Mouse (Mus musculus) stomach, embryonic 15.5 days (tissue): ENCODE measurements around the gene Nr5a2. TPM values are rescaled to one million over a fixed set of nuclear protein-coding genes. Genes with fewer than 3 reads are reported as not detected.
A peak's percentile ranks its signal among the peaks of the same experiment; 100 is the strongest.

Experiments
- ATAC-seq: fragments of 200-750 bp; cut with Nextera tagmentation; 2 replicates; pipeline ENCODE4 v1.8.0; 2017; ENCODE audit warnings: low read depth, moderate number of reproducible peaks, moderate TSS enrichment; ENCODE audit not compliant: insufficient read depth, low FRiP score
- H3K27ac ChIP-seq: fragments of 300-500 bp; sonication (generic); 2 replicates; pipeline ENCODE4 v1.5.1; 2015; ENCODE audit warnings: mild to moderate bottlenecking, inconsistent platforms
- H3K27me3 ChIP-seq: fragments of 300-500 bp; sonication (generic); replicated peaks from 2 replicates; pipeline ENCODE4 v1.6.1; 2015; ENCODE audit warnings: inconsistent platforms
- H3K36me3 ChIP-seq: fragments of 300-500 bp; sonication (generic); 2 replicates; pipeline ENCODE4 v1.6.1; 2015; ENCODE audit warnings: inconsistent platforms
- H3K4me1 ChIP-seq: fragments of 300-500 bp; sonication (generic); 2 replicates; pipeline ENCODE4 v1.6.1; 2015; ENCODE audit warnings: inconsistent platforms
- H3K4me2 ChIP-seq: fragments of 300-500 bp; sonication (generic); 2 replicates; pipeline ENCODE4 v1.6.1; 2015; ENCODE audit warnings: mild to moderate bottlenecking, inconsistent platforms
- H3K4me3 ChIP-seq: fragments of 300-500 bp; sonication (generic); replicated peaks from 2 replicates; pipeline ENCODE4 v1.5.1; 2015; ENCODE audit warnings: inconsistent platforms
- H3K9ac ChIP-seq: fragments of 300-500 bp; sonication (generic); 2 replicates; pipeline ENCODE4 v1.6.1; 2015; ENCODE audit warnings: inconsistent platforms
- H3K9me3 ChIP-seq: fragments of 300-500 bp; sonication (generic); 2 replicates; pipeline ENCODE4 v1.6.1; 2016; ENCODE audit warnings: inconsistent platforms
- WGBS: fragments of 180-500 bp; shearing (Covaris S2); methylation state at CpG from one replicate; pipeline ENCODE4 v1.1.7; 2015; 5-methylcytosine and 5-hydroxymethylcytosine counted together
- polyA plus RNA-seq: library from polyadenylated mRNA; unstranded; fragments of >200 nt; fragmentation: Nextera tagmentation; extraction: Ambion mirVana; gene quantifications from 2 replicates; pipeline ENCODE4 v1.2.1, GENCODE M21; 2015

The Nr5a2 gene
- polyA plus RNA-seq, 1 experiment from 2014 or later: 6.3 TPM

- Histone ChIP-seq H3K9me3 (no peaks in the 10 kb centered on the region), H3K9ac (no peak overlapping the region), H3K27ac (no peak overlapping the region), H3K4me2 (no peak overlapping the region), H3K4me3 (no peak overlapping the region), H3K4me1 (no peaks in the 10 kb centered on the region; the same call in 1 of the 2 replicates), H3K27me3 (no peaks in the 10 kb centered on the region), H3K36me3 (no peaks in the 10 kb centered on the region)
- no peak for ATAC-seq
- WGBS: 64% methylated on average over 9 of the region's 9 CpGs
These were observed 32.8 kb downstream of the Nr5a2 start for GRCm38 (mm10) chr1:136927428-136927827.

GRCm38 (mm10) chr1:136926026-136926425 is 34.2 kb downstream of the Nr5a2 start:
- Histone ChIP-seq H3K9ac (no peak overlapping the region), H3K4me1 (no peaks in the 10 kb centered on the region; the same call in 1 of the 2 replicates), H3K4me2 (no peak overlapping the region), H3K36me3 (no peaks in the 10 kb centered on the region), H3K27ac (no peak overlapping the region), H3K4me3 (no peak overlapping the region), H3K9me3 (no peaks in the 10 kb centered on the region), H3K27me3 (no peaks in the 10 kb centered on the region)
- no peak for ATAC-seq
- 15% methylated on average over 3 of the region's 3 CpGs for WGBS

GRCm38 (mm10) chr1:136920089-136920488 is 40.2 kb downstream of the Nr5a2 start:
- H3K9me3 ChIP-seq: no peaks in the 10 kb centered on the region
- H3K4me2 ChIP-seq: no peak overlapping the region
- whole genome bisulfite sequencing: 83% methylated on average over 4 of the region's 4 CpGs
- no peak overlapping the region for H3K9ac ChIP-seq
- H3K4me3 ChIP-seq: no peak overlapping the region
- no peaks in the 10 kb centered on the region for H3K4me1 ChIP-seq
- no peak overlapping the region for H3K27ac ChIP-seq
- H3K27me3 ChIP-seq: no peaks in the 10 kb centered on the region
- H3K36me3 ChIP-seq: no peaks in the 10 kb centered on the region
- no peak for ATAC-seq

DNA sequence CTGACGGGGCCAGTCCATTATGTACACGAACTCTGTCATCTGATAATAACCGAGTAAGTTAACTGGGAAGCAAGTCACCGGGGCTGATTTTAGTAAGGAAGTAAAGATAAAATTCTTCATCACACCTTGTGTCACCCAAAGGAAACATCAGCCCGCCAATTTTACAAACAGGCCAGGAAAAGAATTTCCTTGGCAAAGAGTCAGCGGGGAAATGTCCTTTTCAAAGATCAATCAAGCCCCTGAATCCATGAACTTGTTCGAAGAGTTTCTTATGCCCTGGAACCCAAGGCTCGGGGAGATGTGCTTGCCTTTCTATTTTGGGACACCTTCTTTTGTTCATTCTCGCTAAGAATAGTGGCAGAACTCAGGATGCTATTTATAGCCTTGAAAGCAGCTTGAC is 41.5 kb downstream of the Nr5a2 start:
- H3K4me3 ChIP-seq: no peak overlapping the region
- no peaks in the 10 kb centered on the region for H3K9me3 ChIP-seq
- no peak overlapping the region for H3K27ac ChIP-seq
- no peak overlapping the region for H3K4me2 ChIP-seq
- ATAC-seq: no peak
- no peaks in the 10 kb centered on the region for H3K4me1 ChIP-seq
- H3K27me3 ChIP-seq: no peaks in the 10 kb centered on the region
- 36% methylated on average over 9 of the region's 9 CpGs for WGBS
- H3K36me3 ChIP-seq: no peaks in the 10 kb centered on the region
- H3K9ac ChIP-seq: no peak overlapping the region

- Histone ChIP-seq H3K36me3 (no peaks in the 10 kb centered on the region), H3K27me3 (no peaks in the 10 kb centered on the region), H3K27ac (0 out of 2 replicates have a peak overlapping the region, but pooled peaks have one; percentile 23), H3K4me2 (no peak overlapping the region), H3K4me1 (0 out of 2 replicates have a peak, but pooled peaks cover 3% of the 10 kb centered on the region), H3K4me3 (no peak overlapping the region), H3K9ac (no peak overlapping the region), H3K9me3 (no peaks in the 10 kb centered on the region)
- no peak for ATAC-seq
- WGBS: 43% methylated on average over 11 of the region's 11 CpGs
These were observed 44.8 kb downstream of the Nr5a2 start for GRCm38 (mm10) chr1:136915438-136915837.

DNA sequence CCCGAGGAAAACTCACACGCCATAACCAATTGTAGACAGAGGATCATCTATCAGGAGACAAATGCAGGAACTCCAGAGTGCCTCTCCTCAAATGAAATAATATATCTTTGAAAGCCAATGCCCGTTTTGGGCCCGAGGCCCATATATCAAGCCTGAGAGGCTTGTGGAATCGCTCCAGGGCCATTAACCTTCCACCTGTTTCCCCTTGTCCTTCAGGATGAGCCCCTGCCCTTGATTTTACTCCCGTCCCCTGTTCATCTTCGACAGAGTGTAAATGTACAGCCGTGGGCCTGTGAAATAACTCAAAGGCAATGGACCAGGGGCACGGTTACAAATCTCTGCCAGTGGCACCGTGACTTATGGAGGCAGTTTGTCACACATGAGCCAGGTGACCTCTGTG is 48.3 kb downstream of the Nr5a2 start:
- Histone ChIP-seq H3K4me3 (no peak overlapping the region), H3K4me2 (no peak overlapping the region), H3K4me1 (0 out of 2 replicates have a peak, but pooled peaks cover 6% of the 10 kb centered on the region), H3K36me3 (no peaks in the 10 kb centered on the region), H3K9me3 (no peaks in the 10 kb centered on the region), H3K27me3 (no peaks in the 10 kb centered on the region), H3K9ac (no peak overlapping the region), H3K27ac (no peak overlapping the region)
- no peak for ATAC-seq
- WGBS: 49% methylated on average over 10 of the region's 10 CpGs

- Histone ChIP-seq H3K36me3 (no peaks in the 10 kb centered on the region), H3K4me3 (no peak overlapping the region), H3K9me3 (no peaks in the 10 kb centered on the region), H3K9ac (no peak overlapping the region), H3K27me3 (no peaks in the 10 kb centered on the region), H3K27ac (no peak overlapping the region), H3K4me1 (0 out of 2 replicates have a peak, but pooled peaks cover 6% of the 10 kb centered on the region), H3K4me2 (no peak overlapping the region)
- WGBS: 40% methylated on average over 2 of the region's 2 CpGs
- no peak for ATAC-seq
These were observed 48.7 kb downstream of the Nr5a2 start for GRCm38 (mm10) chr1:136911594-136911860.

- Histone ChIP-seq H3K36me3 (no peaks in the 10 kb centered on the region), H3K9ac (no peak overlapping the region), H3K4me3 (no peak overlapping the region), H3K4me1 (0 out of 2 replicates have a peak, but pooled peaks cover 6% of the 10 kb centered on the region), H3K4me2 (peak overlapping the region; percentile 35; the same call in 1 of the 2 replicates), H3K27ac (no peak overlapping the region), H3K27me3 (no peaks in the 10 kb centered on the region), H3K9me3 (no peaks in the 10 kb centered on the region)
- ATAC-seq: no peak
- WGBS: 51% methylated on average over 12 of the region's 12 CpGs
These were observed 49.3 kb downstream of the Nr5a2 start for GRCm38 (mm10) chr1:136910741-136911593.

DNA sequence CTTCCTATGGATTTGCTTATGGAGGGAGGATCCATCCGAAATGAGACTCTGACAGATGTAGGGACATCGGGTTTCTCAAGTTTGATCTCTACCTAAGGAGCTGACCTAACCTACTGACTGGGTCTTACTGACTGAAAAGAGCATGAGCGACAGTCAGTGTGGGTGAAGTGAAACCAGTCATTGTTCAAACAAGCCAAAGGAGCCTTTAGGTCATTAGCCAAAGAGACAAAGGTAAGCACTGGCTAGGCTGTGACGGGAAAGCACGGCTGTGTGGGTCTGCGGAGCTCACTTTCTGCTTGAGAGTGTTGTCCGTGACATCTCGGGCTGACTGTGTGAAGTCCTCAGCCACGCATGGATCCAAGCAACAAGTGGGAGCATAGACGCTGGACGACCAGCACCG is 50.1 kb downstream of the Nr5a2 start:
- no peaks in the 10 kb centered on the region for H3K9me3 ChIP-seq
- peak overlapping the region; percentile 35 for H3K4me2 ChIP-seq
- H3K9ac ChIP-seq: no peak overlapping the region
- peak; percentile 43; the same call in 1 of the 2 replicates for ATAC-seq
- H3K36me3 ChIP-seq: no peaks in the 10 kb centered on the region
- 0 out of 2 replicates have a peak, but pooled peaks cover 6% of the 10 kb centered on the region for H3K4me1 ChIP-seq
- no peaks in the 10 kb centered on the region for H3K27me3 ChIP-seq
- H3K4me3 ChIP-seq: no peak overlapping the region
- 69% methylated on average over 12 of the region's 12 CpGs for WGBS
- H3K27ac ChIP-seq: 0 out of 2 replicates have a peak overlapping the region, but pooled peaks have one; percentile 42

DNA sequence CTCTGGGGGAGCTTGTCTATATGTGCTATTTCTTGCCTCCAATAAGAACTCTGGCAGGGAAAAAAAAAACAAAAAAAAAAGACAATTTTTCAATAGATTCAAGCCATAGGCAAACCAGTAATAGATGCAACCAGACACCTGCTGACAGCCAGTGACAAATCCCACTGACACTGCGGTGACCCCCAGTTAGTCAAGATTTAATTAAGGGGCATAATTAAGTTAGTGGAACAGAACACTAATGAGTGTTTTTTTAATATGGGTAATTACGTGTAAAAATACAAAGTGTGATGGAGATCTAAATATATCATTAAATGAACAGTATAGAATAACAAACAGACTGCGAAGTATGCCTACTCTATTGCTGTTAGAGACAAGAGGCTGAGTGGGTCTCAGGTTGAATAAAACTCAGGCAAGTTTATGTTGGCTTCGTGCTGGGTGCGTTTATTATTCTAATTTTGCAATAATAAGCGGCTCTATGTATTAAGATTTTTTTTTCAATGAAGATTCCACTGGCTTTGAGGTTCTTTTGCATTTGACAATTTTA is 50.7 kb downstream of the Nr5a2 start:
- no peak overlapping the region for H3K4me3 ChIP-seq
- 0 out of 2 replicates have a peak, but pooled peaks cover 6% of the 10 kb centered on the region for H3K4me1 ChIP-seq
- no peaks in the 10 kb centered on the region for H3K9me3 ChIP-seq
- ATAC-seq: no peak
- H3K27ac ChIP-seq: no peak overlapping the region
- H3K27me3 ChIP-seq: no peaks in the 10 kb centered on the region
- 86% methylated on average over 6 of the region's 6 CpGs for WGBS
- H3K9ac ChIP-seq: no peak overlapping the region
- H3K36me3 ChIP-seq: no peaks in the 10 kb centered on the region
- H3K4me2 ChIP-seq: no peak overlapping the region

GRCm38 (mm10) chr1:136898130-136898529 is 62.1 kb downstream of the Nr5a2 start:
- no peak for ATAC-seq
- Histone ChIP-seq H3K4me1 (peaks cover 3% of the 10 kb centered on the region; the same call in 1 of the 2 replicates), H3K36me3 (no peaks in the 10 kb centered on the region), H3K9me3 (no peaks in the 10 kb centered on the region), H3K4me3 (no peak overlapping the region), H3K27me3 (no peaks in the 10 kb centered on the region), H3K9ac (no peak overlapping the region), H3K4me2 (no peak overlapping the region), H3K27ac (no peak overlapping the region)
- 78% methylated on average over 4 of the region's 4 CpGs for WGBS

DNA sequence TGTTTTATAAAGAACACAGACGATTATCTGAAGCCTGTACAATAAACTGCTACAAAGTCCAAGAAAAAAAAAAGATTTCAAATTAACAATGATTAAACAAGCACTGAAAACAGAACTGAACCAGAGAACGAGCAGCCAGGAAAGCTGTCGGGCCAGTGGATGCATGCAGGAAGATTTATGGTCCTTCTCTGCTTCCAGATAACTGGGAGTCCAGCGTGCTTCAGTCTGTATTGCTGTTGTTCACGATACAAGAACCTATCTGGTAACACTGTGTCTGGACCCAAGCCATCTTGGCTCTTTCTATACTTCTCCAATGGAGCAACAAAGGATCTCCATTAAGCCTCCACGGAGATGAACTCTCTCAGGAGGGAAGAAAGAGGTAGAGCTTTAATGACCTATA is 63.9 kb downstream of the Nr5a2 start:
- H3K36me3 ChIP-seq: no peaks in the 10 kb centered on the region
- peaks cover 7% of the 10 kb centered on the region; the same call in 1 of the 2 replicates for H3K4me1 ChIP-seq
- WGBS: 20% methylated on average over 6 of the region's 6 CpGs
- no peaks in the 10 kb centered on the region for H3K27me3 ChIP-seq
- no peak overlapping the region for H3K4me2 ChIP-seq
- H3K27ac ChIP-seq: no peak overlapping the region
- H3K9me3 ChIP-seq: no peaks in the 10 kb centered on the region
- no peak overlapping the region for H3K4me3 ChIP-seq
- no peak overlapping the region for H3K9ac ChIP-seq
- no peak; the same call in 1 of the 2 replicates for ATAC-seq
